Mouse (Mus musculus): ENCODE data around the gene Vwa3b.
A peak's percentile ranks its signal among the peaks of the same experiment; 100 is the strongest.

Gene Vwa3b

DNA sequence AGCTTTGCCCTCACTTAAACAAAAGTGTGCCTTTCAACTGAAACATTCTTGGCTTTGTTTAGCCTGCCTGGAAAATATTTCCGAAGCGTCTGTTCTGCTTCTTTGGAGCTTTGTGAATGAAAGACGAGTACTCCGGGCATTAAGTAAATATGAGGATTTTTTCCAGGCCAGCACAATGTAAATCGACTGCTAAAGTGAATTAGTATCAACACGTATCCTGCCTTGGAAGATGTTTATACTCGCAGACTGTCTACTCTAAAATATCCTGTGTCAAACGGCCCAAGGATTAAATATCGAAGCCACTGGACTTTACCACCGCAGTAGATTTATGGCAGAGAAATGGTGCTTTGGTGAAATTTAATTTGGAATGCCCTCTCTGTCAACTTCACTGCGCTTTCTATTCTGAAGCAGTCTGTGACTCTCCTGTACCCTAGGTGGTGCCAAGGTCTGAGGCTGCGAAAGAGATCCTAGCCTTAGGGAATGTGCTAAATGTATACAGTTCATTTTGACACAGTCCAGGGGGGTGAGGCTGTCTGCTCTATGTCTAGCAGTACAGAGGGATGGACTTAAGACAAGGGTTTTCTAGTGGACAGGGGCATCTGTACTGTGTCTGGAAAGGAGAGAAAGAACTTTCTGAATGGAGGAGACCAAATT lies 98.4 kb downstream of the Vwa3b start:
- DNase-seq (ENCODE audit: low spot score): no peak

DNA sequence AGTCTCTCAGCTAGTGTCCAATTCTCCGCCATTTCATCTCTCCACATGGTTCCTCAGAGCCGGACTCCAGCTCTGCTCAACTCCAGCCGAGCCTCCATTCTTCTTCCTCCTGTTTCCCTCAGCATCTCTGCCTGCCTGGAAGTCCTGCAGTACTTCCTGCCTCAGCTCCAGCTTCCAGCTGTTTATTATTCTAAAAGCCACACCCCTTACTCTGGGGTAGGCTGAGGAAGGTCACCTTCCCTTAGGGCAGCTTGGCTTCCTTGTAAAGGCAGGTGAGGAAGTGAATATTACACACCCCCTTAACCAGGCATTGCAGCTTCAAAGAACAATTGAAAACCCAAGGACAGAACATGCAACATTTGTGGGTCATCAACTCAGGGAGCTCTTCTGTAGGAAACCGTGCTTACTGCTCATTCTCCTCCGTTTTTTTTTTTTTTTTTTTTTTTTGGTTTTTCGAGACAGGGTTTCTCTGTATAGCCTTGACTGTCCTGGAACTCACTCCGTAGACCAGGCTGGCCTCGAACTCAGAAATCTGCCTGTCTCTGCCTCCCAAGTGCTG lies 103.7 kb downstream of the Vwa3b start:
- DNase-seq (ENCODE audit: low spot score): no peak

DNA sequence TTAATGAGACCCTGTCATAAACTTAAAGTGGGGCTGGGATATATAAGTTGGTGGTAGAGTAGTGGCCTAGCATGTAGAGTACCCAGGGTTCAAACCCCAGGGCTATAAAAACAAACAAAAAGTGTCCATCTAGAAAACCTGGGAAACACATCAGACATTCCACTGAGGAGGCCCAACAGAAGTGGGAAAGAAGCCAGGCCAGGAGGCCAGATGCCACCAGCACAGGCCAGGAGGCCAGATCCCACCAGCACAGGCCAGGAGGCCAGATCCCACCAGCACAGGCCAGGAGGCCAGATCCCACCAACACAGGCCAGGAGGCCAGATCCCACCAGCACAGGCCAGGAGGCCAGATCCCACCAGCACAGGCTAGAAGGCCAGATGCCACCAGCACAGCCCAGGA lies 104.8 kb downstream of the Vwa3b start:
- DNase-seq (ENCODE audit: low spot score): no peak

DNA sequence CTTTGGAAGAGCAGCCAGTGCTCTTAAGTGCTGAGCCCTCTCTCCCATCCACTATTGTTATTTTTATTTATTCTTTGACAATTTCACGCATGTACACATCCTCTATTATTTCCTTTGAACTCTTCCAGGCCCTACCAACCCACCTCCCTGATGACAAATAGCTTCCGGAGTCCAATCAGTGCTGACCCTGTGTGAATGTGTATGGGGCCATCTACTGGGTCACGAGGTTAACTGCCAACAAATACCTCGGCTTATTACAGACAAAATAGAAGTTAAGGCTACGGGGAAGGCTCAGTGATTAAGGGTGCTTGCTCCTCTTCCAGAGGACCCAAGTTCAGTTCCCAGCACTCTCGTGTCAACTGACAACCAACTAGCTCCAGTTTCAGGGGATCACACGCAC lies 106.0 kb downstream of the Vwa3b start:
- DNase-seq (ENCODE audit: low spot score): no peak

DNA sequence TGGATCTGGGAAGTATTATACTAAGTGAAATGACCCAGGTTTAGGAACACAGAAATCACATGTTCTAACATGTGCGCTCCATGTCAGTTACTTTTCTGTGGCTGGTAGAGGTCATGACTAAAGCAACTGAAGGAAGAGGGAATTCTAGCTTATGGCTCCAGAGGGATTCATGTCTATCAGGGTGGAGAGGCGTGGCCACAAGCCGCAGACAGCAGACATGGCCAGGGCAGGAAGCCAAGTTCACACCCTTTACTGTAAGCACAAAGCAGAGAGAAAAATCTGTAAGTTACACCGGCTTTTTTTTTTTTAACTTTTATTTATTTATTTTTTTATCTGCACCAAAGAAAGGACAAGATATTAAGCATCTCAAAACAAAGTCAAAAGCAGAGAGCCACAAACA lies 119.6 kb downstream of the Vwa3b start:
- DNase-seq (ENCODE audit: low spot score): no peak

DNA sequence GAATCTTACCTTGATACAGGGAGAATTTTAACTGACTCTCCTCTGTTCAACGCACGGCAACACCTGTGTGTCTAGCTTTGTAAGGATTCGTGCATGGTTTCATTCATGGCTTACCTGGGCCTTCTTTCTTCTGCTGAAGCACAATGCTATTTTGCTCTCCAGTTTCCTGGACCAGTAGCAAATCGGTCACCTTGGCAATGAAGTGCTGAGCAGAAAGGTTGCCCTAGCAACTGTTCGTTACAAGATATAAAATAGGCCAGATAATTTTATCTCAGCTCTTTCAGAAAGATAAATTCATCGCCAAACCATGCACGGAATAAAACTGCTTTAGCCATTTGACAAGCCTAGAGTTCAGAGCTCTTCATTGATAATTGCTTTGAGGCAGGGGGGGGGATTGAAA lies 123.5 kb downstream of the Vwa3b start:
- DNase-seq (ENCODE audit: low spot score): peak; percentile 26

DNA sequence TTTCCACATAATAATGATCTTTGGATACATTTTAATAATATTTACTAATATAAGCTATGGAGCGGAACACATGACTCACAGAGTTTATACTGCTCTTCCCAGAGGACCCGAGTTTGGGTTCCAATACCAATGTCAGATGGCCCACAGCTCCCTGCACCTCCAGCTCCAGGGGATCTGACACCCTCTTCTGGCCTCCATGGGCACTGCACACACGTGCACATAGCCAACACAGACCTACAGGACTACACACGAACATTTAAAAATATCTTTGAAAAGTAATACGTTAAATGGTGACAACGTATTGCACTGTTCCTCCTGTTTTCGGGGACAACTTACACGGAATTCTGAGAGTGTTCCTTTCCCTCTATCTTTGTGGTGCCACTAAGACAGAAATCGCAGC lies 125.5 kb downstream of the Vwa3b start:
- DNase-seq (ENCODE audit: low spot score): no peak

DNA sequence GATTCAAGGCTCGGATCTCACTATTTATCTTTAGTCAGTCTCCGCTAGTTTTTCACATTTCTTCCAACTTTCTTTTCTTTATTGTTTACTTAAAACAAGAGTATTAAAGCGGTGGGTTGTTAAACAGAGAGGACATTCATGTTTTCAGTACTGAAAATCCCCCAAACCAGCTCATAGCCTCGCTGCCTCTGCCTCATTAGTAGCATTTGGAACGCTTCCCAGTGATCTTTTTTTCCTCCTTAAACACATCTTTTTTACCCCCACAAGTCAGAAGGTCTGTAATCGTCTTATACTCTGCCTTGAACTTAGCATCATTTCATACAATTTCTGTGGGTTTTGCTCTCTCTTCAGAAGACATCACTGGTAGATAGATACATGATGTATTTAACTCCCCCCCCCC lies 139.7 kb downstream of the Vwa3b start:
- no peak for DNase-seq (ENCODE audit: low spot score)

DNA sequence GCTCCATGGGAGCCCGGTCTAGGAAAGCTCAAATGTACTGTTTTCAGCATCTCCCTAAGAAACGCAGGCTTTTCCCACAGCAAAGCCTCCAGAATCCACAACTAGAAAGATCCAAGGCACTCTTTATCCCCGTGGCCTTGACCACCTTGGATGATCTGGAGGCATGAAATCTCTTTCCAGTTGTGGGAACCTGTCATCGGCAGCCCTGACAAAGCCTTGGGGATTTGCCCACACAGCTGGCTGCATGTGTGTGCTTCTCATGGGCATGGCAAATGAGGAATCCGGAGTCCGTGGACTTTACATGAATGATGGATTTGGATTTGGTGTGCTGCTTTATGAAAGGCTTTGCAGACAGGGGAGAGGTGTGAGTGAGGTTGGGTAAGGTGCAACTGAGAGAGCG lies 141.5 kb downstream of the Vwa3b start:
- DNase-seq (ENCODE audit: low spot score): no peak

DNA sequence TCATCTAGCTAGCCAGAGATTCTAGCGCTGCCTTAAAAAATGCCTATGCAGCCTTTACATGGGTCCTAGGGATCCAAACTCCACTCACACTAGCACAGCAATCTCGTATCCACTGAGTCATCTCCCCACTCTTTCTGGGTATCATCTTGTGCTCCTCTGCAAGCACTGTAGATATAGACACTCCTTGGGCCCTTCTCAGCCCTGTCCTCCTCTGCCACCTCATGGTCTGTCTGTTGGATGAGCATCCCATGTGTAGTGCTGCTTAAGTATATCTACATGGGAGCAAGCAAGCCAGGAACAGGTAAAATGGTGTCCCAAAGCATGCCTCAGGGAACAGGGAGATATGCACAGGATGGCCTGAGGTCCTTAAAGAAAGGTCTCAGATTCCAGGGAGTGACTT lies 151.5 kb downstream of the Vwa3b start:
- DNase-seq (ENCODE audit: low spot score): peak; percentile 4

DNA sequence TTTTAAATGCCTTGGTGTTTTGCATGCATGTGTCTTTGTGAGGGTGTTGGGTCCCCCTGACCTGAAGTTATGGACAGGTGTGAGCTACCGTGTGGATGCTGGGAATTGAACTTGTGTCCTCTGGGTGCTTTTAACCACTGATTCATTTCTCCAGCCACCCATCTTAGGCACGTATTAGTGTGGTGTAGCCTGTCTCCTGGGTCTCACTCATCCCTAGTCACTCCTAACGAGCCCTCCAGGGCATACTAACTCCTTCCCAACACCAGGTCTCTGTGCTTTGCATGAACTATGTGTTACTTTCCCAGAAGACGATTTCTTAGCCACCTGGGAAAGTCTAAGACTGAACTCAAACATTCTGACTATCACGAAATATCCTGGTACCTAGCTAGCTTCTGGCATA lies 153.5 kb downstream of the Vwa3b start:
- no peak for DNase-seq (ENCODE audit: low spot score)

DNA sequence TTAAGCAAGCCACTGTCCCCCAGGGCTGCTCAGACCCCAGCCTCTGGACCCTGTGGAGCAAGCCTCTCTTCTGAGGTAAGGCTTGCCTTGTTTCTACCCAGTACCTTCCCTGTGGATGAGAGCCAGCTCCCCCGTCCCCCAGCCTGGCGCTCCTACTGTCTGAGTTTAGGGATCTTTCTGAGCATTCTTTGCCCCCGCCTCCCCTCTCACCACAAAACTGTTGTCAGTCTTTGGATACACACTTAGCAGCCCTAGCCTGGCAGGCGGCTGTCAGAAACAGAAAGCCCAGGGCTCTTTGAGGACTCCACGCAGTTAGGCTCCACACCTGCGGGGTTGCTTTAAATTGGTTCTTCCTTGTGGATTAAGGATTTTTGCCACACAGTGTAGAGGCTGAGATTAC lies 160.7 kb downstream of the Vwa3b start:
- no peak for DNase-seq (ENCODE audit: low spot score)

DNA sequence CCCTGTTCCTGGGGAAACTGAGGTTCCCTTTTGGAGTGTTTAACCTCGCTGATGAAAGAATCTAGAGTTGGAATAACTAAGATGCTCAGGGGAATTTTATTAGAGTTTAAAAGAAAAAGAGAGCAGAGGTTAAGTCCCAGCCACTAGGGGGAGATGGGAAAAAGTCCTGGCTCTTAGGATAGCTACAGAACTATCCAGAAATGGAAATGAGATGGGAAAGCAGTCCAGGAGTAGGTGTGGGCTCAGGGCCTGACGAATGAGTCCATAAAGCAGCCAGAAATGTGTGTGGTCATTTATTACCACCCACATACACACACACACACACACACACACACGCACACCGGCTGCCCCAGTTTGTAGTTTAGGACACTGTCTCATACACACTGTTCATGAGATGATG lies 168.2 kb downstream of the Vwa3b start:
- DNase-seq (ENCODE audit: low spot score): no peak

DNA sequence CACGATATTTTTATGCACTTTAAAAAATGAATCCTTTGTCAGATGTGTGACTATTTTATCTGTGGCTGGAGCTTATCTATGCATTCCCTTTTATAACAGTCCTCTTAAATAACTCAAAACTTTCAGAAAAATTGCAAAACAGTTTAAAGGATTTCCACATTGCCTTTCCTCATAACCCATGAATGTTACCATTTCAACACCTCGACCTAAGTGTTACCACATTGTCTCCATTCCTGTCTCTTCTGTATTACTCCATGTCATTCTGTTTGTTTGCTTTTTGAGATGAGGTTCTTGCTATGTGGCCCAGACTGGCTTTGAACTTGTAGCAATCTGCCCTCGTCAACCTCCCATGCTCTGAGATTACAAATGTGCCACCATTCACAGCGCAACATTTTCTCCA lies 175.0 kb downstream of the Vwa3b start:
- DNase-seq (ENCODE audit: low spot score): no peak

DNA sequence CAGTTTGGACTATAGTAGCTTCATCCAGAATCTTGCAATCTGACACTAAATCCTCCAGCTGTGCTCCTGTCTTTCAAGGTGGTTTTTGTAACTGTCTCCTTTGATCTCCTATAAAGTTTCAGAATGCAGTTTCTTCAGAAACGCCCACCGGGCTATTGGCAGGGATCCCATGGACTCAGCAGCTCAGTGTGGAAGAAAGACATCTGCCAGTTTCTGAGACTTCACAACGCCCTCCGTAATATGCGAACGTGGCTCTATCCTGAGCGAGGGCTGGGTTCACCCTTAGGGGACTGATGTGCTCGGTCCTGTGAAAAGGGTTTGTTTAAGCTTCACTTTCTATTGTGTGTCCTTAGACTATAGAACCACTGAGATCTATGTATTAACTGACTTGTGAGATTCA lies 181.3 kb downstream of the Vwa3b start:
- DNase-seq (ENCODE audit: low spot score): no peak

DNA sequence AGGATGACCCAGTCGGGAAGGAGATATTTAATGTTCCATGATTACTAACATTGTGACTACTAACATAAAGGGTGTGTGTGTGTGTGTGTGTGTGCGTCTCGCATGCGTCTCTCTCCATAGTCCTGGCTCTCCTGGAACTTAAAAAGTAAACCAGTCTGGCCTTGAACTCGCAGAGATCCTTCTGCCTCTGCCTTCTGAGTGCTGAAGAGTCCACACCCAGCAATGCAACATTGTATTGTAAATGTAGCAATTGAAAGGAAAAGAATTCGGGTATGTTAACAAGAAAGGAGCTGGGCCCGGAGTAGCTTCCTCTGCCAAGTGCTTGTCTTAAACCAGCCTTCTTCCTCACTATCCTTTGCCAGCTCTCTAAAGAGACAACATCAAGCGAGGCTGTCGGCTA lies 186.0 kb downstream of the Vwa3b start:
- DNase-seq (ENCODE audit: low spot score): no peak

DNA sequence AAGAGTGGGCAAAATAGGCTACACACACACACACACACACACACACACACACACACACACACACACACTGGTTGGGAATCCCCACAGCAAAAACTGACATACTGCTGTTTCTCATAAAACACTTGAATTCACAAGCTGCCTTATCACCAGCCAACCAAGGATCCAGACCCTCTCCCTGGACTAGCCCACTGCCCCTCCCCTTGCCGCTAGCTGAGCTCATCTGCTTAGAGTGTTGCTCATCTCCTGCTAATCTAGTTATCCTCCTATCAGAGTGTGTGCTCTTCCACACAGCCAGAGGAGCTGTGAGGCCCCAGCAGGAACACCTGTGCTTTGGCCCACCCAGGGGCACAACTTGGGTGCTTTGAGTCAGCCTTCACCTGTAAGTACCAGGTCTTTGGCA lies 187.7 kb downstream of the Vwa3b start, which contains the start of gene Cnga3:
TSS of gene Cnga3 (plus strand) at position 291 of the 400 bp plus-strand sequence.
- no peak for DNase-seq (ENCODE audit: low spot score)

DNA sequence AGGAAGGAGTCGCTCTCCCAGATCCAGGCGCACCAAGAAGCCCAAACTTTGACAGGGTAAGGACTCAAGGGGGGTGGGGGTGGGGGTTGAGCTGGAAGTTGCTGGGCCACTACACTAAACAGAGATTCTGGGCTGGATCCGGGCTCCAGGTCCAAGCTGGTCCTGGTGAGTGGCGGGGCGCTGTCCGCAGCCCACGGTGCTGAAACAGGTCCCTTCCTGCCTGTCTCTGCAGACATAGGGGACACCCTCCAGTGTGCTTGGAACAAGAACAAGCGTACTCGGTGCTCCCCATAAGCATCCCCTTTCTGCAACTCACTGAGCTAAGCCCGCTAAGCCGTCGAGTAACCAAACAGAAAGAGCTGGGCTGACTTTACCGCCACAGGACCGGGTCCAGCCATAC lies 192.0 kb downstream of the Vwa3b start:
- DNase-seq (ENCODE audit: low spot score): no peak

DNA sequence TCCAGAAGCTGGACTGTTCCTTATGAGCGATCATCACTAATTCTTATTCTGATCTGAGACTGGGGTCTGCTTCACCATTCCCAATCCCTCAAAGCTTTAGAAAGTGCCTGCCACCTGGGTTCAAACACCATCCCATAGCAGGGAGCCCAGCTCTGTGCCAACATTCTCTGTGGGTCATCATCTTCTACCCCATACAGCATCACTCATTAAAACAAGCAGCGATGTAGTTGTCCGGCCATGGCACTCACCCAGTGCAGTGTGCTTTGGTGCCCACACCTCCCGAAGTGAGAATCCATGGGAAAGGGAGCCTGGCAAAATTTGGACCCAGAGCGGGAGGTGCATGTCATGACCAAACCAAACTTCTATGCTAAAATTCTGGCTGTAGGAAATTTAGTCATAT lies 193.2 kb downstream of the Vwa3b start:
- DNase-seq (ENCODE audit: low spot score): no peak

DNA sequence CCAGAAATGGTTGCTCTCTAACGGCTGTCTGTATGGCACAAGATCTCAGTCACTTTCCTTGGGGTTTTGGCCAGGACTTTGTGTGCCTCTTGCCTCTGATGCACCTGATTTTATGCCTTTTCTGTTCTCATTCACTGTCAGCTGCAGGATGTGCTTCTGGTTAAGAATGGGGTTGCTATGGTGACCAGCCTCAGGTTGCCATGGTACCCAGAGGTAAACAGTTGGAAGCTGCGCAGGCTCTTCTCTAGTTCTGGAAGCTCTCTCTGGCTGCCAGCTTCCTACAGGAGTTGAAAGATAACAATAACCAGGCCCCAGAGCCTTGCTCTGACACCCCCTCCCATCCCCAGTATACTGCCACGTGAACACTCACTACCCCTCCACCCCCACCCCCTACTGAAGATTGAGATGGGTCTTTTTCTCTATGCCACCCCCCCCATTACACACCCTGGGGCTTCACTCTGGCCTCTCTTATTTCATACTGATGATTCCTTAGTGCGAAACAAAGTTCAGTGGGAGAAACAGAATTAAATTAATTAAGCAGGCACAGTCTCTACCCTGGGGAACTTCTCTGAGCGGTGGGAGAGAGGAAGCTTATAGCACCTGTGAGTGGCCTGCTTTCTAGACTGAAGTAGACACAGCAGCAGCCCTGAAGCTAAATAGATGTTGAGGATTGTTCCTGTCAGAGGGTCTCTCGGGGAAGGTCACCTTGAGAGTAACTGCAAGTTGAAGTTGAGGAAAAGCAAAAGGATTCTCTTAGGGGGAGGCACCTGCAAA lies 193.9 kb downstream of the Vwa3b start:
- peak; percentile 89 for DNase-seq (ENCODE audit: low spot score)

DNA sequence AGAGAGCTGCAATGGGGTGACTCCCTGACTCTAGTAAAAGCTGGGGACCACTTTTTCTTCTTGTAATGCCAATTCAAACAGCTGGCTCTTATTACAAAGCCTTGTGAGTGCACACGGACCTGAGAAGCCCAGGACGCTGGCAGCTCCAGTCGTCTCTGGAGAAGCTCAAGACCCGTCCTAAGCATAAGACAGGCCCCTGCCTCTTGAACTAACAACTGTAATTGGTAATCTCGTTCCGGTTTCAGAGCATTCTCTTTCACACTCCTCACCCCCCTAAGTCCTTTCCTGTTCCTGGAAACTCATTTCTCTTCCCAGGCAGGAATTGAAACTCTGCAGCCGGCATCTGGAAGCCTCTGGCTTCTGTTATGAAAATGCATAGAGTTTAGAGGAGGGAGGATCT lies 195.6 kb downstream of the Vwa3b start:
- DNase-seq (ENCODE audit: low spot score): no peak

DNA sequence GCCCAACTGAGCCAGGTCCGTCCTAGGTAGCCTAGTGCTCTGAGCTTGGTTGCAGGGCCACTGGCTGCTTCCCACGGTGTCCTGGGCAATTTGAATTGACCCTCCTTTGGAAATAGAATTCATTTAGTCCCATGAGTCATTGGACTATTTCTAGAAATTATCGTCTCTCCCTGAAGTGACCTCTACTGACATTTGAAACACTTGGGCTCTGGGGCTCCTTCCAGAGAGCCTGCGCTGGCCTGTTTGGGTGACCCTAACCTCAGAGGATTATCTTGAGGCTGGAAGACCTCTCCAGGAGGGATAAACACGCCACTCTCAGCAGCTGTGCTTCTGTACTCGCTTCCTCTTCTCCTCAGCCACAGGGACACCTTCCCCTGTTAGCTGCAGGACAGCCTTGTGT lies 204.0 kb downstream of the Vwa3b start:
- no peak for DNase-seq (ENCODE audit: low spot score)

DNA sequence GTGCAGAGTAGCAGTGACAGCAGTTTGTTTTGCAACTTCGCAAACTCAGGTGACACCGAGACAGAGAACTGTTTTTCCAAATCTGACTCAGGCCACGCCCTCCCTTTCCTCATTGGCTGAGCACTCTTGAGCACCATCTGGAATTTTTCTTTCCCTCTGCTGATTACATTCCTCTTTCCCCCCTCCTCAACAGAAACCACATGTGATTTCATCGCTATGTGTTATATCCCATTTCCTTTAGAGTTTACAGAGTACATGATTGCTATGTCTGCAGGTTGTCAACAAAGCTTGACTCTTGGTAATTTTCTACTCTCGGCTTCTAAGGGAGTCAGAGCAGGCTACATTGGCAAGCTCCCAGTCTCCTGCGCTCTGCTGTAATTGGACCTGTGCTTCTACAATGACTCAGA lies 204.9 kb downstream of the Vwa3b start:
- DNase-seq (ENCODE audit: low spot score): no peak

All from left cerebral cortex, adult 11 months (tissue).